Mouse (Mus musculus) embryonic fibroblast, embryonic 13.5 days (primary cell): ENCODE measurements around the gene Tbxas1. TPM values are rescaled to one million over a fixed set of nuclear protein-coding genes. Genes with fewer than 3 reads are reported as not detected.
A peak's percentile ranks its signal among the peaks of the same experiment; 100 is the strongest.

Experiments
- H3K27ac ChIP-seq: 2 replicates; pipeline ENCODE4 v1.5.1; 2012; ENCODE audit warnings: low read length, control low read depth, inconsistent platforms; ENCODE audit not compliant: insufficient read depth
- H3K4me1 ChIP-seq: 2 replicates; pipeline ENCODE4 v1.6.1; 2011; ENCODE audit warnings: low read length; ENCODE audit not compliant: control insufficient read depth, insufficient read depth
- H3K4me3 ChIP-seq: 2 replicates; pipeline ENCODE4 v1.5.1; 2011; ENCODE audit warnings: mild to moderate bottlenecking, control low read depth, low read length; ENCODE audit not compliant: insufficient read depth
- CTCF ChIP-seq: IDR thresholded peaks from 2 replicates; pipeline ENCODE4 v1.5.1; 2011; ENCODE audit warnings: mild to moderate bottlenecking, control low read depth, low read length, moderate library complexity, borderline replicate concordance; ENCODE audit not compliant: insufficient read depth
- POLR2A ChIP-seq: IDR thresholded peaks from 2 replicates; pipeline ENCODE4 v1.6.1; 2011; ENCODE audit warnings: low read depth, mild to moderate bottlenecking, control low read depth, low read length, moderate library complexity
- polyA plus RNA-seq: library from polyadenylated mRNA; stranded (reverse); fragments of >200 nt; gene quantifications from 2 replicates; pipeline ENCODE4 v1.2.4, GENCODE M21; 2011; ENCODE audit warnings: low read depth; ENCODE audit not compliant: missing spikeins, insufficient read length

Gene Tbxas1
- polyA plus RNA-seq, 1 experiment = 0.86 TPM

DNA sequence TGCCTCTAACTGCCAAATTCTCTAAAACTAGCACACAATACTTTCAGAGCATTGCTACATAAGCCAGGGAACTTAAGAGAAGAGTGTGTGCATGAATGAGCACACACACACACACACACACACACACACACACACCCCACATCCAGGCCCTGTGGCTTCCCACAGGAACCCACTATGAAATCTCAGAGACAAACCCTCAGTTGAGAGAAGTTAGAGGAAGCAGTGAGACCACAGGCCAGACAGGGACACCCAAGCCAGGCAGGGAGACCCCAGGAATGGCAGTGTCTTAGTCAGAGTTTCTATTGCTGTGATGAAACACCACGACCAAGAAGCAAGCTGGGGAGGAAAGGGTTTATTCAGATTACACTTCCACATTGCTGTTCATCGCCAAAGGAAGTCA lies 188.3 kb downstream of the Tbxas1 start:
- no peaks in the 10 kb centered on the region for H3K4me1 ChIP-seq
- TF ChIP-seq CTCF (no peak), POLR2A (no peak)

GRCm38 (mm10) chr6:39066935-39067578 lies 191.9 kb downstream of the Tbxas1 start:
- Histone ChIP-seq H3K27ac (no peak overlapping the region), H3K4me3 (no peak overlapping the region), H3K4me1 (no peaks in the 10 kb centered on the region)
- TF ChIP-seq POLR2A (no peak), CTCF (peak; percentile 79)

More for the DNA sequence above, 188.3 kb downstream of the Tbxas1 start:
- Histone ChIP-seq H3K4me3 (no peak overlapping the region), H3K27ac (no peak overlapping the region)

DNA sequence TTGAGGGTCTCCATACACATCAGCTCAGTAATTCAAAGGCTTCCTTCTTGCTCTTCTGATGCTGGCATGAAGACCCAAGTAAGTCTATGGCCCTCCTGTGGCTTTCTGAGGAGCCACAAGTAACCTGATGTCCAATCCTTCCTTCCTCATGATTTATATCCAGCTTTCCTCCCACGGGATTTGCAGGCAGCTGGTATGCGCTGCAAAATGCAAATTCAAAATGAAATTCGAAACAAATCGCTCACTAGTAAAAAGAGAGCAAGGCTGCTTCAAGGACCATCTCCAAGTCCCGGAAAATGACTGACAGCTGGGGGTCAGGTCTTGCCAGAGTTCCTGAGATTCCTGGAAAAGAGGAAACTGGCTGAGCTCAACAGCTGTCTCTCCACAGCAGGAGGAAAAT lies 197.5 kb downstream of the Tbxas1 start:
- H3K4me1 ChIP-seq = no peaks in the 10 kb centered on the region
- no peak overlapping the region for H3K4me3 ChIP-seq
- no peak for TF ChIP-seq CTCF
- no peak for TF ChIP-seq POLR2A
- no peak overlapping the region for H3K27ac ChIP-seq

GRCm38 (mm10) chr6:39074186-39074585 lies 199.0 kb downstream of the Tbxas1 start:
- Histone ChIP-seq H3K4me1 (no peaks in the 10 kb centered on the region), H3K27ac (no peak overlapping the region), H3K4me3 (no peak overlapping the region)
- TF ChIP-seq POLR2A = no peak
- no peak for TF ChIP-seq CTCF

GRCm38 (mm10) chr6:39076498-39076897 lies 201.3 kb downstream of the Tbxas1 start:
- no peak overlapping the region for H3K4me3 ChIP-seq
- no peak overlapping the region for H3K27ac ChIP-seq
- TF ChIP-seq POLR2A (no peak), CTCF (no peak)
- no peaks in the 10 kb centered on the region for H3K4me1 ChIP-seq

GRCm38 (mm10) chr6:39104631-39105030 lies 229.4 kb downstream of the Tbxas1 start:
- TF ChIP-seq POLR2A = no peak
- no peak for TF ChIP-seq CTCF
- Histone ChIP-seq H3K27ac (no peak overlapping the region), H3K4me1 (no peaks in the 10 kb centered on the region), H3K4me3 (no peak overlapping the region)

DNA sequence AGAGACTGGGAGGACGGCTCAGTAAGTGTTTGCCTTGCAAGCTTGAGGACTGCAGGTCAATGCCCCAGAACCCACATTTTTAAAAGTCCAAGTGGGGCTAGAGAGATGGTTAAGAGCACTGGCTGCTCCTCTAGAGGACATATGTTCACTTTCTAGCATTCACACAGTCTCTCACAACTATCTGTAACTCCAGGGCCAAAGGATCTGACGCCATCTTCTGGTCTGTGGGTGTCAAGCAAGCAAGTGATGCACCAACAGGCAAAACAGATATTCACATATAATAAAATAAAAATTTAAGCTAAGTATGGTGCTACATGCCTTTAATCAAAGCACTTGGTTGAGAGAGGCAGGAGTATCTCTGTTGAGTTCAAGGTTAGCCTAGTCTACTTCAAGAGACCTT lies 231.6 kb downstream of the Tbxas1 start:
- Histone ChIP-seq H3K27ac (no peak overlapping the region), H3K4me1 (no peaks in the 10 kb centered on the region), H3K4me3 (no peak overlapping the region)
- TF ChIP-seq CTCF (no peak), POLR2A (no peak)

- no peak overlapping the region for H3K27ac ChIP-seq
- no peak for TF ChIP-seq POLR2A
- TF ChIP-seq CTCF = no peak
- peaks cover 5% of the 10 kb centered on the region for H3K4me1 ChIP-seq
- no peak overlapping the region for H3K4me3 ChIP-seq
These were observed 237.5 kb downstream of the Tbxas1 start for GRCm38 (mm10) chr6:39112701-39113100.

- no peak for TF ChIP-seq POLR2A
- no peak for TF ChIP-seq CTCF
- H3K4me3 ChIP-seq = no peak overlapping the region
- H3K4me1 ChIP-seq = peaks cover 5% of the 10 kb centered on the region
These were observed 237.9 kb downstream of the Tbxas1 start for GRCm38 (mm10) chr6:39113141-39113540.

GRCm38 (mm10) chr6:39115438-39115837 lies 240.2 kb downstream of the Tbxas1 start:
- H3K4me1 ChIP-seq = peaks cover 5% of the 10 kb centered on the region
- no peak for TF ChIP-seq CTCF
- TF ChIP-seq POLR2A = no peak
- H3K27ac ChIP-seq = no peak overlapping the region
- no peak overlapping the region for H3K4me3 ChIP-seq

More at GRCm38 (mm10) chr6:39113141-39113540, 237.9 kb downstream of the Tbxas1 start:
- no peak overlapping the region for H3K27ac ChIP-seq
